Mouse (Mus musculus): Measurements from ENCODE around the gene Tom1. TPM values are rescaled to one million over a fixed set of nuclear protein-coding genes. Genes with fewer than 3 reads are reported as not detected.

The Tom1 gene
- polyA plus RNA-seq, 1 experiment from 2014 or later = 44.9 TPM

GRCm38 (mm10) chr8:75035640-75036039 lies 2.1 kb downstream of the Tom1 start:
- H3K27ac ChIP-seq (ENCODE audit: low read length) = no peak overlapping the region
- no peaks in the 10 kb centered on the region for H3K27me3 ChIP-seq (replicated peaks; ENCODE audit: control insufficient read depth, insufficient read depth, low read length)
- no peak overlapping the region for H3K9ac ChIP-seq (ENCODE audit: low read depth, low read length)
- H3K4me3 ChIP-seq (ENCODE audit: low read length) = no peak overlapping the region
- 0 out of 2 replicates have a peak, but pooled peaks cover under 1% of the 10 kb centered on the region for H3K36me3 ChIP-seq (ENCODE audit: control insufficient read depth, insufficient read depth, low read length)
- H3K4me1 ChIP-seq (ENCODE audit: control insufficient read depth, insufficient read depth, low read length) = peaks cover 22% of the 10 kb centered on the region
- no peak for ATAC-seq
- H3K9me3 ChIP-seq (ENCODE audit: control insufficient read depth, low read length) = no peaks in the 10 kb centered on the region
- H3K4me2 ChIP-seq (ENCODE audit: low read depth, low read length) = no peak overlapping the region

GRCm38 (mm10) chr8:75038497-75038896 lies 5.0 kb downstream of the Tom1 start:
- Histone ChIP-seq H3K36me3 (ENCODE audit: control insufficient read depth, insufficient read depth, low read length) (no peaks in the 10 kb centered on the region), H3K4me2 (ENCODE audit: low read depth, low read length) (no peak overlapping the region), H3K27ac (ENCODE audit: low read length) (no peak overlapping the region), H3K4me3 (ENCODE audit: low read length) (no peak overlapping the region), H3K9me3 (ENCODE audit: control insufficient read depth, low read length) (no peaks in the 10 kb centered on the region), H3K27me3 (replicated peaks; ENCODE audit: control insufficient read depth, insufficient read depth, low read length) (no peaks in the 10 kb centered on the region), H3K9ac (ENCODE audit: low read depth, low read length) (no peak overlapping the region), H3K4me1 (ENCODE audit: control insufficient read depth, insufficient read depth, low read length) (peaks cover 20% of the 10 kb centered on the region)
- no peak for ATAC-seq

DNA sequence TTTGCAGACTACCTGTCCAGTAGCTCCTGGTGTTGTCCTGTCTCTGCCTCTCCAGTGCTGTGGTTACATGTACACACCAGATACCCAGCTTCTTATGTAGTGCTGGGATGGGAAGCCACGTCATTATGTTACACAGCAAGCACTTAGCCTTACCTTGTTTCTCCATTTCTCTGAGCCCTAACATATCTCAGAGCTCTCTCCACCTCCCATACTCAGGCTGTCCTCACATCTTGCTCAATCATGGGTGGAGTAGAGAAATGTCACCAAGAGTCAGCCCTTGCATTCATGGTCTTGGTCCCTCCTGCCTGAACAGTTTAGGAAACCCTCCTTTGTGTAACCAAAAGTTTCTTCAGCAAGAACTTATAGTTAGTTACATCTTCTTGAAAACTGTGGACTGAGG lies 6.2 kb downstream of the Tom1 start:
- Histone ChIP-seq H3K9me3 (ENCODE audit: control insufficient read depth, low read length) (no peaks in the 10 kb centered on the region), H3K27ac (ENCODE audit: low read length) (no peak overlapping the region), H3K4me3 (ENCODE audit: low read length) (no peak overlapping the region), H3K4me2 (ENCODE audit: low read depth, low read length) (no peak overlapping the region), H3K36me3 (ENCODE audit: control insufficient read depth, insufficient read depth, low read length) (no peaks in the 10 kb centered on the region), H3K4me1 (ENCODE audit: control insufficient read depth, insufficient read depth, low read length) (peaks cover 15% of the 10 kb centered on the region), H3K9ac (ENCODE audit: low read depth, low read length) (no peak overlapping the region), H3K27me3 (replicated peaks; ENCODE audit: control insufficient read depth, insufficient read depth, low read length) (no peaks in the 10 kb centered on the region)
- no peak for ATAC-seq
- WGBS = 84% methylated on average over 1 of the region's 1 CpGs

- Histone ChIP-seq H3K4me3 (ENCODE audit: low read length) (no peak overlapping the region), H3K4me2 (ENCODE audit: low read depth, low read length) (no peak overlapping the region), H3K36me3 (ENCODE audit: control insufficient read depth, insufficient read depth, low read length) (no peaks in the 10 kb centered on the region), H3K9me3 (ENCODE audit: control insufficient read depth, low read length) (no peaks in the 10 kb centered on the region), H3K27me3 (replicated peaks; ENCODE audit: control insufficient read depth, insufficient read depth, low read length) (no peaks in the 10 kb centered on the region), H3K4me1 (ENCODE audit: control insufficient read depth, insufficient read depth, low read length) (peaks cover 15% of the 10 kb centered on the region), H3K9ac (ENCODE audit: low read depth, low read length) (no peak overlapping the region), H3K27ac (ENCODE audit: low read length) (no peak overlapping the region)
- WGBS = 81% methylated on average over 2 of the region's 2 CpGs
- ATAC-seq = no peak
Observed at GRCm38 (mm10) chr8:75042171-75042570, 8.7 kb downstream of the Tom1 start.

- Histone ChIP-seq H3K27me3 (replicated peaks; ENCODE audit: control insufficient read depth, insufficient read depth, low read length) (no peaks in the 10 kb centered on the region), H3K4me2 (ENCODE audit: low read depth, low read length) (no peak overlapping the region), H3K4me3 (ENCODE audit: low read length) (no peak overlapping the region), H3K4me1 (ENCODE audit: control insufficient read depth, insufficient read depth, low read length) (peaks cover 11% of the 10 kb centered on the region), H3K9ac (ENCODE audit: low read depth, low read length) (no peak overlapping the region), H3K9me3 (ENCODE audit: control insufficient read depth, low read length) (no peaks in the 10 kb centered on the region), H3K36me3 (ENCODE audit: control insufficient read depth, insufficient read depth, low read length) (no peaks in the 10 kb centered on the region), H3K27ac (ENCODE audit: low read length) (no peak overlapping the region)
- no peak for ATAC-seq
- WGBS = 82% methylated on average over 1 of the region's 1 CpGs
Observed at GRCm38 (mm10) chr8:75042974-75043373, 9.5 kb downstream of the Tom1 start.

- H3K27me3 ChIP-seq (replicated peaks; ENCODE audit: control insufficient read depth, insufficient read depth, low read length) = no peaks in the 10 kb centered on the region
- no peaks in the 10 kb centered on the region for H3K9me3 ChIP-seq (ENCODE audit: control insufficient read depth, low read length)
- no peak overlapping the region for H3K4me3 ChIP-seq (ENCODE audit: low read length)
- no peak overlapping the region for H3K9ac ChIP-seq (ENCODE audit: low read depth, low read length)
- 78% methylated on average over 1 of the region's 1 CpGs for WGBS
- no peaks in the 10 kb centered on the region for H3K36me3 ChIP-seq (ENCODE audit: control insufficient read depth, insufficient read depth, low read length)
- no peak overlapping the region for H3K4me2 ChIP-seq (ENCODE audit: low read depth, low read length)
- no peak for ATAC-seq
- H3K4me1 ChIP-seq (ENCODE audit: control insufficient read depth, insufficient read depth, low read length) = no peaks in the 10 kb centered on the region
- H3K27ac ChIP-seq (ENCODE audit: low read length) = no peak overlapping the region
Observed at GRCm38 (mm10) chr8:75046303-75046702, 12.8 kb downstream of the Tom1 start.

DNA sequence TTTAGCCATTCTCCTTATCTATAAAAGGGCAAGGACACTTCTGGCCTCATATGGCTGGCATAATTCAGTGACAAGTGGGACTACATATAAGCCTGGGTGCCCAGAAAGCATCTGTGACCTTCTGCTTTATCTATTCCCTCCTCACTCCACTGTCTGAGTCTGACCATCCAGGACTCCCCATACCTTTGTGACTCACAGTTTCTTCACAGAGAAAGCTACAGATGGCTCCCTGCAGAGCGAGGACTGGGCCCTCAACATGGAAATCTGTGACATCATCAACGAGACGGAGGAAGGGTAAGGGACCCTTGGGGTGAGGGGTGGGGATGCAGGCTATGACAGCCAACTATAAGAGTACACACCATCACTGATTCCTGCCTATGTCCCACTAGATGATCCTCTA lies 14.3 kb downstream of the Tom1 start:
- Histone ChIP-seq H3K27me3 (replicated peaks; ENCODE audit: control insufficient read depth, insufficient read depth, low read length) (no peaks in the 10 kb centered on the region), H3K4me2 (ENCODE audit: low read depth, low read length) (no peak overlapping the region), H3K9me3 (ENCODE audit: control insufficient read depth, low read length) (no peaks in the 10 kb centered on the region), H3K36me3 (ENCODE audit: control insufficient read depth, insufficient read depth, low read length) (no peaks in the 10 kb centered on the region), H3K27ac (ENCODE audit: low read length) (no peak overlapping the region), H3K4me1 (ENCODE audit: control insufficient read depth, insufficient read depth, low read length) (no peaks in the 10 kb centered on the region), H3K9ac (ENCODE audit: low read depth, low read length) (no peak overlapping the region), H3K4me3 (ENCODE audit: low read length) (no peak overlapping the region)
- WGBS = 85% methylated on average over 3 of the region's 3 CpGs
- no peak for ATAC-seq

DNA sequence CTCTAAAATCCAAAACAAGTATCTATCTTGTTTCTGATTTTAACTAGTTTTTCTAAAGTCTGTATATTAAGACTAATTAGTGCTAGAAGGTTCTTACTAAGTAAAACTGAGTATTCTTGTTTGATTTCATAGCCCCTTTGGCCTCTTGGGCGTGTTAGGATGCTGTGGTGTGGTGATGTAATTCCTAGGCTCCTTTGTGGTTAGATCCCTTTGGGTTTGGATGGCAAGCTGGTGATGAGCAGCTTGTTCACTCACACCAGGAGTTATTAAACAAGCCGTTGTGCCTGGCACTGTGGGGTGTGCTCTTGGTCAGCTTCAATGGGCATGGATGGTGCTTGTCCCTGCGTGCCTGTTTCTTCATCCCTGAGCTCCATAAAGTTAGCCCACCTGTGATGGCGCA lies 19.8 kb downstream of the Tom1 start:
- Histone ChIP-seq H3K36me3 (ENCODE audit: control insufficient read depth, insufficient read depth, low read length) (no peaks in the 10 kb centered on the region), H3K9me3 (ENCODE audit: control insufficient read depth, low read length) (no peaks in the 10 kb centered on the region), H3K4me2 (ENCODE audit: low read depth, low read length) (no peak overlapping the region), H3K9ac (ENCODE audit: low read depth, low read length) (no peak overlapping the region), H3K27ac (ENCODE audit: low read length) (no peak overlapping the region), H3K4me3 (ENCODE audit: low read length) (no peak overlapping the region), H3K4me1 (ENCODE audit: control insufficient read depth, insufficient read depth, low read length) (no peaks in the 10 kb centered on the region), H3K27me3 (replicated peaks; ENCODE audit: control insufficient read depth, insufficient read depth, low read length) (no peaks in the 10 kb centered on the region)
- no peak for ATAC-seq
- 93% methylated on average over 4 of the region's 4 CpGs for WGBS

- H3K27me3 ChIP-seq (replicated peaks; ENCODE audit: control insufficient read depth, insufficient read depth, low read length) = no peaks in the 10 kb centered on the region
- no peak for ATAC-seq
- H3K9ac ChIP-seq (ENCODE audit: low read depth, low read length) = no peak overlapping the region
- H3K9me3 ChIP-seq (ENCODE audit: control insufficient read depth, low read length) = no peaks in the 10 kb centered on the region
- H3K4me1 ChIP-seq (ENCODE audit: control insufficient read depth, insufficient read depth, low read length) = no peaks in the 10 kb centered on the region
- H3K36me3 ChIP-seq (ENCODE audit: control insufficient read depth, insufficient read depth, low read length) = no peaks in the 10 kb centered on the region
- WGBS = 83% methylated on average over 2 of the region's 2 CpGs
- no peak overlapping the region for H3K4me2 ChIP-seq (ENCODE audit: low read depth, low read length)
- H3K4me3 ChIP-seq (ENCODE audit: low read length) = no peak overlapping the region
- no peak overlapping the region for H3K27ac ChIP-seq (ENCODE audit: low read length)
Observed at GRCm38 (mm10) chr8:75055673-75056072, 22.2 kb downstream of the Tom1 start.

GRCm38 (mm10) chr8:75060022-75060421 lies 26.5 kb downstream of the Tom1 start:
- no peak for ATAC-seq
- no peak overlapping the region for H3K4me2 ChIP-seq (ENCODE audit: low read depth, low read length)
- no peaks in the 10 kb centered on the region for H3K4me1 ChIP-seq (ENCODE audit: control insufficient read depth, insufficient read depth, low read length)
- no peaks in the 10 kb centered on the region for H3K27me3 ChIP-seq (replicated peaks; ENCODE audit: control insufficient read depth, insufficient read depth, low read length)
- H3K4me3 ChIP-seq (ENCODE audit: low read length) = no peak overlapping the region
- no peak overlapping the region for H3K9ac ChIP-seq (ENCODE audit: low read depth, low read length)
- H3K9me3 ChIP-seq (ENCODE audit: control insufficient read depth, low read length) = no peaks in the 10 kb centered on the region
- WGBS = 77% methylated on average over 6 of the region's 6 CpGs
- no peak overlapping the region for H3K27ac ChIP-seq (ENCODE audit: low read length)
- H3K36me3 ChIP-seq (ENCODE audit: control insufficient read depth, insufficient read depth, low read length) = no peaks in the 10 kb centered on the region
